Mouse (Mus musculus) B cell, adult 2 months (primary cell): ENCODE results near the gene Syt7.
A peak's percentile ranks its signal among the peaks of the same experiment; 100 is the strongest.

ENCODE experiments used
- DNase-seq, 2 experiments: peaks; one replicate each; pipeline ENCODE4 v3.0.0; 2022

Syt7 gene

GRCm38 (mm10) chr19:10459907-10460306 is 71.0 kb downstream of the Syt7 start:
- DNase-seq = no peak

GRCm38 (mm10) chr19:10461584-10461983 is 72.7 kb downstream of the Syt7 start:
- DNase-seq = no peak

GRCm38 (mm10) chr19:10464427-10464826 is 75.5 kb downstream of the Syt7 start:
- no peak for DNase-seq

DNA sequence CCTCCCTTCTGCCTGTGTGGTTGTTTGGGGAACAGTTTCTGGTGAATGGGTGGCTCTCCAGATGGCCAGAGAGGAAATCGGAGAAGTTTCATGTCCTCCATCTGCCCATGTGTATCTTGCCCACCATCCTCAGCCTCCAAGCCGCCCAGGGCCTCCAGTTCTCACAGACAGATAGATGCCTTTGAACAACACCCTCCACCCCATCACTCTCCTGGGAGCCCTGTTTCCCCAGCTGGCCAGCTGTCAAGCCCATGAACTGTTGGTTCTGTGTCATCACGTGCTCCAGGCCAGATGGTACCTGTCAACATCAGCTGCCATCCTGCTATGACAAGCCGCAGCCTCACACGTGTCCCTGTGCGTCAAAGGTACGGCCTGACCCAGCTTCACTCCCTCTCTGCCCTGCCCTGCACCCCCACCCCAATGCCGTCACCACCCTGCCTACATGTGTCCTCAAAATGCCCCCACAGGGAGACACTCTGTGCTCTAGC is 80.3 kb downstream of the Syt7 start:
- DNase-seq = peak; percentile 58 to 65

DNA sequence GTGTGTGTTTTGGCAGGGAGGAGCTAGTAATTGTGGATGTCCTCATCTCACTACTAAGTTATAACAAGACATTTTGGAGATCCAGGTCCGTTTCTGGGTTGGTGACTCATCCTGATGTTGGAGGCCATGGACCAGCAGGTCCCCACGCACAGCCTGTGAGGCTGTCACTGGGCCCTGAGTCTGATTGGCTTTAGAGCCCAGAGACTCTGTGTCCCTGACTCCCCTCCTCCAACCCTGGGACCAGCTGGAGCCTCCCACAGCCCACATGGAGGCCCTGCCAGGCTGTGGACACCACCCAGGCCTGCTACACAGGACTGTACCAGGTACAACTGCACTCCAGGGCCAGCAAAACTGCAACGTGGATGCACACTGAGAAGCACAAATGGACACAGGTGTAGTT is 84.1 kb downstream of the Syt7 start:
- DNase-seq = no peak

DNA sequence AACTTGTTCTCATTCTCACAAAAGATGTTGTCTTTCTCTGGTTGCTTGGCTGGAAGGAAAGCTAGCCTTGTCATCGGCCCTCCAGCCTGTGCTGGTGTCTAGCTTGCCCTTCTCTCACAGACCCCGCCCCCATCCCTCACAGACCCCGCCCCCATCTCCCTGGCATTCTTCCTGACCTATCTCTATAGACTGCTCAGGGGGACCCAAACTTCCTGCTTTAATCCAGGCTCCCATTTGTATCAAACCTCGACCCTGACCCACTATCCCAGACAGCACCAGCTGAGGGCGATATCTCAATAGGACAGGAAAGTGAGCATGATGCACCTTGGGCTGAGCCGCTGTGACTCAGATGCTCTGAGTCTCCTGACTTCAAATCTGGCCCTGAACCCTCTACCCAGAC is 84.9 kb downstream of the Syt7 start:
- no peak for DNase-seq

DNA sequence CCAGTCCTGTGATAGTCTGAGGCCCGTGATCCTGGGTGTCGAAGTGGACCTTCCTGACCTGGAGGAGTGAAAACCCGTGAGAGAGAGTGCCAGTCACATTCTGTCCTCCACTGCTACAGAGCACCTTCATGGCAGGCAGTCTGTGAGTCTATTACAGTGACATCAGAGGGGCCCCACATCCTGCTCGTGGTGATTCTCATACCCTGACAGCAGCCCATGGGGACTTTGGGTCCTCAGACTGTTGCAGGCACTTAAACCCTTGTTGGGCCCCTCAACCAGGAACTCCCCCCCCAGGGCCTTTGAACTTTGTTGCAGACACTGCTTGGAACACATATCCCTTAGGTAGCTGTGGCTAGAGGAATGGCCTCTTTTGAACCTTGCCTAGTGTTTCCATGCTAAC is 90.7 kb downstream of the Syt7 start:
- DNase-seq = no peak

DNA sequence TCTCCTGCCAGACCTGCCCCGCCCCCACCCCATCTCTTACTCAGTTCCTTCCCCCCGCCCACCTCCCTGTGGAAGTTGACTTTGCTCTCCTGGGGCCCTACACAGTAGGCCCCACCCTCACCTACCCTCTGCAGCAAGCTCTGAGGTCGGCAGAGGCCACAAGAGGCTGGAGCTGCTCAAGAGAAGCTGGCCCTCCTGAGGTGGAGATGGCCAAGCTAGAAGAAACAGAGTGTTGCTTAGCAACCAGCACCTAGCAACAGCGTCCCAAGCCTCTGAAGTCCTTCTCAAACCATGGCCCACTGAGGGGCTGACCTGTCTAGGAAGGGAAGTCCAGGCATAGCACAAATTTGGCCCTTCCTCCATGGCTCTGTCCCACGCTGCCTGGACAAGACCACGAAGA is 93.8 kb downstream of the Syt7 start, which contains the start of gene Ppp1r32:
TSS of gene Ppp1r32 (minus strand) at position 226 of the 400 bp plus-strand sequence.
- no peak for DNase-seq

GRCm38 (mm10) chr19:10486264-10486738 is 97.4 kb downstream of the Syt7 start:
- DNase-seq = peak; percentile 52 to 60

DNA sequence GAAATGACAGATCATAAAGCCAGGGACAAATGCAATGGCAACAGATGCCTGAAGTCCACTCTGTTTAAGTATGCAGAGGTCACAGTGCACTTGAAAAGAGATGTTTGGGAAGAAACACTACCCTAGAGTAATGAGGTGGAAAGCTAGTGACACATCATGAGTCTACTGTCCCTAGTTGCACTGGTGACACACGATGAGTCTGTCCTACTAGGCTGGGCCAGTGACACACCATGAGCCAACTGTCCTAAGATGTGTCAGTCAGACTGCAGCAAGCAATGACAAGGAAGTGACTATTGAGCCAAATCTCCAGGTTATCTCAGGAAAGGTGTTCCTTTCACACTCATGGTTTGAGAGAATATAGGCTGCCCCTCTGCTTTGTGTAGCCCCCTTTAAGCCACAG is 106.8 kb downstream of the Syt7 start:
- DNase-seq = no peak

DNA sequence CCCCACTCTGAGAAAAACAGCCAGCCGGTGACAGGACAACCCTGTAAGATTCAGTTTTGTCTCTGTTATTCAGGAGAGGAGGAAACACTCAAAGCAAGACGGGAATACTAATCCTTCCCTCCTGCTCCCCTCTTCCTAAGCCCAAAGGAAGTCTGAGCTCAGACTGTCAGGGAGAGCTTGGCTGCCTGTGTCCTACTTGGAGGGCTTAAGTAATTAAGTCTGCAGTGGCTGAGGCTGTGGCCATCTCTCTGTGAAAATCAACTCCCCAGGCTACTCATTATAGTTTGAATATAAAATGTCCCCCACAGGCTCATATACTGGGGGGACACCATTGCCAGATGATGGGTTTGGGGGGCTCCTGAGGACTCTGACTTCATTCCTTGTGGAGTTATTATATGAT is 108.1 kb downstream of the Syt7 start:
- DNase-seq = no peak

- DNase-seq = no peak
Measured at GRCm38 (mm10) chr19:10497512-10498160, 108.7 kb downstream of the Syt7 start.

DNA sequence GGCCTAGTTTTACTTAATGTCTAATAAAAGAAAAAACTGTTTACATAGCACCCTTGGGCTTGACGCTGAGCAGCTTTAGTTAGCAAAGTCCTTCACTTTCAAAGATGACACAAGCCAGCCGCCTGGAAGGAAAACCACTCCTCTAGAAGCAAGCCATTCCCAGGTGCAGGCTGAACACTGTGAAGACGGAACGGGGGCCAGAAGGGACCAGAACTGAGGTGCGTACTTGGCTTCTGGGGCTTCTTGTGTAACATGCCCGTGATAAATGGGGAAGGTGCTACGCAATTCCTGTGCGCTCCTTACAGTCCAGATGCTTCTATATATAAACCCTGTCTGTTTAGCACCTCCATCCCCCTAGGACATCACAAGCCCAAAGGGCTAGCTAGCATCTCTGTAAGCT is 111.7 kb downstream of the Syt7 start:
- no peak for DNase-seq

DNA sequence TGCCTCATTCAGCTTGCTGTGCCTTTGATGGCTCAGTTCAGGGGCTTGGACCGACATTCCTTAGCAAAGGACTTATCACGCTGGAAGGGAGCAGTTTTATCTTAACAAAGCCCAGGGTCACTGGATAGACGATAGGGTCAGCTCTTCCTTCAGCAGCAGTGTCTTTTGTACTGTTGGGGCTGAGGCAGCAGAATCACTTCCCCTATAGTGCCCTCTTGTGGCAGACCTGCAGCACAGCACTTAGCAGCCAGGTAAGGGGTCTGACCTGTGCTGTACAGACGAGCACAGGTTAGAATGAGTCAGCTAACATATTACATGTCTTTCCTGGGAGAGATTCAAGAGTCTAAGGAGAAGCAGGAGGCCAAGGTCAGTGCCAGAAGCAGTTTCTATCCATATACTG is 113.7 kb downstream of the Syt7 start:
- peak; percentile 67 to 70 for DNase-seq
